Mouse (Mus musculus) cerebellum, adult 2 months (tissue): ENCODE measurements at regions not wholly inside any gene's neighbourhood (a gene's known extent, or its start where the extent isn't known, plus 50 kb on each side); places are given as distances from the start of the nearest gene placed in this dataset.

Experiments used
- CTCF ChIP-seq: fragments of 200-500 bp; IDR thresholded peaks from 2 replicates; pipeline ENCODE4 v1.5.1; 2011; ENCODE audit warnings: low read depth, mild to moderate bottlenecking, control low read depth, low read length, moderate library complexity, borderline replicate concordance; ENCODE audit not compliant: insufficient read depth
- POLR2A ChIP-seq: fragments of 200-500 bp; IDR thresholded peaks from 2 replicates; pipeline ENCODE4 v1.6.1; 2011; ENCODE audit warnings: low read length, control low read depth, borderline replicate concordance; ENCODE audit not compliant: insufficient read depth

GRCm38 (mm10) chr5:40877756-40878155, 830.2 kb downstream of the Rab28 start:
- TF ChIP-seq CTCF = no peak
- TF ChIP-seq POLR2A = no peak
